Mouse (Mus musculus) intestine, postnatal 0 days (tissue): ENCODE measurements around the gene Jarid2. TPM values are rescaled to one million over a fixed set of nuclear protein-coding genes. Genes with fewer than 3 reads are reported as not detected.

ENCODE experiments used
- ATAC-seq: fragments of 200-750 bp; cut with Nextera tagmentation; 2 replicates; pipeline ENCODE4 v1.8.0; 2017; ENCODE audit warnings: mild to moderate bottlenecking, moderate TSS enrichment, moderate library complexity
- H3K27ac ChIP-seq: fragments of 300-500 bp; sonication (generic); 2 replicates; pipeline ENCODE4 v1.5.1; 2014; ENCODE audit warnings: mild to moderate bottlenecking, low read depth, low read length, moderate library complexity
- H3K27me3 ChIP-seq: fragments of 300-500 bp; sonication (generic); replicated peaks from 2 replicates; pipeline ENCODE4 v1.6.1; 2014; ENCODE audit warnings: low read length, mixed read lengths; ENCODE audit not compliant: control insufficient read depth, insufficient read depth
- H3K36me3 ChIP-seq: fragments of 300-500 bp; sonication (generic); 2 replicates; pipeline ENCODE4 v1.6.1; 2014; ENCODE audit warnings: mild to moderate bottlenecking, moderate library complexity; ENCODE audit not compliant: control insufficient read depth, insufficient read depth
- H3K4me1 ChIP-seq: fragments of 300-500 bp; sonication (generic); replicated peaks from 2 replicates; pipeline ENCODE4 v1.6.1; 2014; ENCODE audit warnings: antibody characterized with exemption, low read length, mixed read lengths; ENCODE audit not compliant: control insufficient read depth, insufficient read depth
- H3K4me2 ChIP-seq: fragments of 300-500 bp; sonication (generic); replicated peaks from 2 replicates; pipeline ENCODE4 v1.6.1; 2014; ENCODE audit warnings: low read depth, mild to moderate bottlenecking, moderate library complexity
- H3K4me3 ChIP-seq: fragments of 300-500 bp; sonication (generic); 2 replicates; pipeline ENCODE4 v1.5.1; 2014; ENCODE audit warnings: low read depth, low read length
- H3K9ac ChIP-seq: fragments of 300-500 bp; sonication (generic); 2 replicates; pipeline ENCODE4 v1.6.1; 2014; ENCODE audit warnings: mild to moderate bottlenecking, low read depth, low read length
- H3K9me3 ChIP-seq: fragments of 300-500 bp; sonication (generic); 2 replicates; pipeline ENCODE4 v1.6.1; 2016; ENCODE audit warnings: mixed run types; ENCODE audit not compliant: control insufficient read depth
- CTCF ChIP-seq: sonication (generic); IDR thresholded peaks from 2 replicates; pipeline ENCODE4 v1.5.1; 2016; ENCODE audit warnings: low read depth, mild to moderate bottlenecking, control low read depth, antibody characterized with exemption, moderate library complexity
- WGBS: fragments of 180-500 bp; shearing (Covaris S2); extraction: QIAGEN DNeasy Blood & Tissue Kit; methylation state at CpG from one replicate; pipeline ENCODE4 v1.1.7; 2014; 5-methylcytosine and 5-hydroxymethylcytosine counted together
- polyA plus RNA-seq: library from polyadenylated mRNA; unstranded; fragments of >200 nt; fragmentation: Nextera tagmentation; extraction: Ambion mirVana; gene quantifications from 2 replicates; pipeline ENCODE4 v1.2.1, GENCODE M21; 2015

The Jarid2 gene
- polyA plus RNA-seq, 1 experiment from 2014 or later = 6.8 TPM

DNA sequence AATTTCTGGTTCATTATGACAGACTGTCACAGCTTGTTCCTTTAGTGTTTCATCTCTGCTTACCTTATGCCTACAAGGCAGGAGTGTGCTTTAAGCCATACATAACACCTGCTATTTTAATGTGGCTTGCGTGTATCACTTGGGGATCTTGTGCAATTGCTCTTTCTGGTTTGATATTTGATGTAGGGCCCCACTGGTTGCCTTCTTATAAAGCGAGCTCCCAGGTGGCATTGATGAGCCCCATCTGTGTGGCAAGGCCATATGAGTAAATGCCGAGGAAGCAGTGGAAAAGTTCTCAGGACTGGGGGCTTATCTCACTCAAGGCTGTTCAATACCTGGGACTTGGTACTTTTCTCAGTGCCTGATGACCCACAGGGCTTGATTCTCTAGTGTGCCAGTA is 43.5 kb downstream of the Jarid2 start:
- Histone ChIP-seq H3K9ac (no peak overlapping the region), H3K36me3 (no peaks in the 10 kb centered on the region), H3K4me2 (no peak overlapping the region), H3K4me3 (no peak overlapping the region), H3K27me3 (no peaks in the 10 kb centered on the region), H3K4me1 (no peaks in the 10 kb centered on the region; the same call in 1 of the 2 replicates), H3K9me3 (no peaks in the 10 kb centered on the region), H3K27ac (no peak overlapping the region)
- ATAC-seq = no peak
- no peak for TF ChIP-seq CTCF
- 93% methylated on average over 3 of the region's 3 CpGs for WGBS

DNA sequence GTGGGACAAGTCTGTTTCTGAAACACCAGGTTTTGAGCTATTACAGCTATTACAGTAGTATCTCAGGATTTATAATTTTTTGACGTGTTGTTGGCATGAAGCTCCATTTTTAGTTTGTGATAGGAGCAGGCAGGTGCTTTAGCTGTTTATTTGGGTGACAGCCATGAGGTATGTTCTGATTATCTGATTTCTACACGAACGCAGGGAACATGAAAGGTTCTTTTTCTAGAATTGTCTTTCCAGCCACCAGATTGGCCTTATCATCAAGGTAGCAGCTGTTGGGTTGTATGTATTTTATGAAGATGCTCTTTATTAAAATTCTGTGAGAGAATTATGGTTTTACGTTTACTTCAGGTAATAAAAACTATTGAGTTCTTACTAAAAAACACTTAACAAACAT is 45.1 kb downstream of the Jarid2 start:
- no peaks in the 10 kb centered on the region for H3K36me3 ChIP-seq
- 86% methylated on average over 4 of the region's 4 CpGs for WGBS
- no peak for ATAC-seq
- H3K9ac ChIP-seq = no peak overlapping the region
- H3K4me2 ChIP-seq = no peak overlapping the region
- no peaks in the 10 kb centered on the region; the same call in 1 of the 2 replicates for H3K4me1 ChIP-seq
- no peak overlapping the region for H3K27ac ChIP-seq
- no peaks in the 10 kb centered on the region for H3K9me3 ChIP-seq
- no peaks in the 10 kb centered on the region for H3K27me3 ChIP-seq
- no peak overlapping the region for H3K4me3 ChIP-seq
- no peak for TF ChIP-seq CTCF

DNA sequence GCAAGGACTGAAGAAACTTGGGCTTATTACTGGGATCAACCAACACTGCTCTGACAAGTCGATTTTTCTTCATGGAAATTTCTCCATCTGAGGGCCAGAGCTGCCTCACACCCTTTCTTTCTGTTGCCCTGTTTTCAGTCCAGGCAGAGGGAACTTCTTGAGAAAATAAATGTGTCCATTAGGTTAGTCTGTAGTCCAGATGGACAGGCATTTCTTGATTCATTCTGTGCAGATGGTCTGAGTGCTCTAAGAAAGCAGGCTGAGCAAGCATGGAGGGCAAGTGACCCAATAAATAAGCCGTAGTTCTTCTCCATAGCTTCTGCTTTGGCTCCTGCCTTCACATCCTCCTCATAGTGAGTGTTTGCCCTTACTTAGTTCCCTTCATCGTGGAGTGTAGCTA is 46.1 kb downstream of the Jarid2 start:
- Histone ChIP-seq H3K9ac (no peak overlapping the region), H3K4me2 (no peak overlapping the region), H3K27me3 (no peaks in the 10 kb centered on the region), H3K27ac (no peak overlapping the region), H3K4me3 (no peak overlapping the region), H3K9me3 (no peaks in the 10 kb centered on the region), H3K4me1 (no peaks in the 10 kb centered on the region; the same call in 1 of the 2 replicates), H3K36me3 (no peaks in the 10 kb centered on the region)
- 76% methylated on average over 3 of the region's 3 CpGs for WGBS
- ATAC-seq = no peak
- no peak for TF ChIP-seq CTCF

DNA sequence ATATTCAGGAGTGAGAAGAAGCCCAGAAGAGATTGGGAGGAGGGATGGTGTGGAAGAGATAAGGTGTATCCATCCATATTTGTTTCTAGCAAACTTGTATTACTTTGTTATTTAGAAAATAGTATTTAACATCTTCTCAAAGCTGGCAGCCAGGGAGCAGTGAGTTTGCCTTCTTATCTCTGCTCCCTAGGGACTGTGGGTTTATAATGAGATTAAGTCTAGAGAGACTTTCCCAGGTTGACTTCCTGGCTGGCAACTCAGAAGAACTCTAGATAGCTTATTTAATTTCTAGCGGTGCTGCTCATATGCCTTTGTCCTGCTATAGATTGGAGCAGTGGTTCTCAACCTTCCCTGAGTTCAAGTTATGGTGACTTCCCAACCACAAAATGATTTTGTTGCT is 51.2 kb downstream of the Jarid2 start:
- TF ChIP-seq CTCF = no peak
- Histone ChIP-seq H3K4me1 (no peaks in the 10 kb centered on the region), H3K27me3 (no peaks in the 10 kb centered on the region), H3K4me2 (no peak overlapping the region), H3K9ac (no peak overlapping the region), H3K4me3 (no peak overlapping the region), H3K36me3 (no peaks in the 10 kb centered on the region), H3K27ac (no peak overlapping the region), H3K9me3 (no peaks in the 10 kb centered on the region)
- no peak for ATAC-seq
- WGBS = 58% methylated on average over 1 of the region's 1 CpGs

DNA sequence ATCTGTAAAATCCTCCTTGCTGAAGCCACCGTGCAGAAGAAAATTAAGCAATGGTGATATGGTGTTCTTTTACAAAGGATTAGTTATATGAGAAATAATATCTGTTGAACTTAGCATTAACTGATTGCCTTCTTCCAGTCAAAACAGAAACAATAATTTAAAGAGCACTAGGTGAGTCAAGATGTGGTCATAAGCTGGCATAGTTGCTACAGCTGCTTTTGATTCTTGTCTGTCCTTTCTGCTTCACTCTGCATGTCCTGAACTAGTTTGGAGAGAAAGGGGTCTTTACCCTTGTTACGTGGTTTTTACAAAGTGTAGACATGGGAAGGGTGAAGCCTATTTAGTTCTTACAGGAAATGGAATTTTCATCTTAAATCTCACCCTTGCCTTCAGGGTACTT is 51.9 kb downstream of the Jarid2 start:
- H3K4me1 ChIP-seq = no peaks in the 10 kb centered on the region
- H3K9me3 ChIP-seq = no peaks in the 10 kb centered on the region
- H3K27ac ChIP-seq = no peak overlapping the region
- H3K4me2 ChIP-seq = no peak overlapping the region
- ATAC-seq = no peak
- 87% methylated on average over 2 of the region's 2 CpGs for WGBS
- no peaks in the 10 kb centered on the region for H3K36me3 ChIP-seq
- TF ChIP-seq CTCF = no peak
- H3K27me3 ChIP-seq = no peaks in the 10 kb centered on the region
- no peak overlapping the region for H3K4me3 ChIP-seq
- no peak overlapping the region for H3K9ac ChIP-seq

DNA sequence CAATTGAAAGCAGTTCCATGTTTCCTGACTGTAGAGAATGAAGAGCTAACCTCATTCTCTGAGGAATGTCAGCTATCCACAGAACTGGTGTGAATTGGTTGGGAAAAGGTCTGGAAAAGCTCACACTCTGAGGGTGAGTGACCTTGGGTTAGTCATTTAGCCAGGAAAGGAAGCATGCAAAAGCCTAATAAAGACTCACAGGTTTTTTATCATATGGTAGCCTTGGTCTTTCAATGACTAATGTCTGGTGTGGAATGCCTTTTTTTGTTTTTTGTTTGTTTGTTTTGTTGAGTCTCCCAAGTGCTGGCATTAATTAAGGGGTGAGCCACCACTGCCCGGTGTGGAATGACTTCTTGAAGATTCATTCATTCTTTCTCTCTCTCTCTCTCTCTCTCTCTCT is 55.3 kb downstream of the Jarid2 start:
- 74% methylated on average over 1 of the region's 1 CpGs for WGBS
- Histone ChIP-seq H3K9me3 (no peaks in the 10 kb centered on the region), H3K9ac (no peak overlapping the region), H3K4me3 (no peak overlapping the region), H3K36me3 (no peaks in the 10 kb centered on the region), H3K4me1 (no peaks in the 10 kb centered on the region), H3K27me3 (no peaks in the 10 kb centered on the region), H3K27ac (no peak overlapping the region), H3K4me2 (no peak overlapping the region)
- ATAC-seq = no peak
- no peak for TF ChIP-seq CTCF

DNA sequence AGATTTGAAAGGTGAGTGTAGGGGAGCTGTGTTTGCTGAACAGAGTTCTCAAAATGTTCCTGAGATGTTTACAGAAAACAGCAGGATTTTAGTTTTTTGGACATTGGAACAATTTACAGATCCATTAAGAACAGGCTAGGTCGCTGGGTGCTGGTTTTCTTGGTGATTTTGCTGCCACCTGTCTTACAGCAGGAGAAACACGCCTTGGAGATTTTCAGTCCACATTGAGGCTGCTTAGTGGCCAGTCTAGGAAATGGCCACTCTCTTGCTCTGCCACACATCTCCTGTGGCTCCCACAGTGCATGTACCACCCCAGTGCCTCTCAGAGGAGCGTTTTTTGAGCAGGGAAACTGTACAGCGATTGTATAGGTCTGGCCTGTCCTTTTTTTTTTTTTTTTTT is 57.0 kb downstream of the Jarid2 start:
- no peaks in the 10 kb centered on the region for H3K36me3 ChIP-seq
- peak; percentile 81 for TF ChIP-seq CTCF
- no peak for ATAC-seq
- no peaks in the 10 kb centered on the region for H3K9me3 ChIP-seq
- no peak overlapping the region for H3K9ac ChIP-seq
- no peak overlapping the region for H3K27ac ChIP-seq
- WGBS = 32% methylated on average over 4 of the region's 4 CpGs
- H3K27me3 ChIP-seq = no peaks in the 10 kb centered on the region
- no peak overlapping the region for H3K4me2 ChIP-seq
- no peaks in the 10 kb centered on the region for H3K4me1 ChIP-seq
- no peak overlapping the region for H3K4me3 ChIP-seq
